21 mouse cellular contexts compared by ENCODE assay signal in the genomic region with DNA sequence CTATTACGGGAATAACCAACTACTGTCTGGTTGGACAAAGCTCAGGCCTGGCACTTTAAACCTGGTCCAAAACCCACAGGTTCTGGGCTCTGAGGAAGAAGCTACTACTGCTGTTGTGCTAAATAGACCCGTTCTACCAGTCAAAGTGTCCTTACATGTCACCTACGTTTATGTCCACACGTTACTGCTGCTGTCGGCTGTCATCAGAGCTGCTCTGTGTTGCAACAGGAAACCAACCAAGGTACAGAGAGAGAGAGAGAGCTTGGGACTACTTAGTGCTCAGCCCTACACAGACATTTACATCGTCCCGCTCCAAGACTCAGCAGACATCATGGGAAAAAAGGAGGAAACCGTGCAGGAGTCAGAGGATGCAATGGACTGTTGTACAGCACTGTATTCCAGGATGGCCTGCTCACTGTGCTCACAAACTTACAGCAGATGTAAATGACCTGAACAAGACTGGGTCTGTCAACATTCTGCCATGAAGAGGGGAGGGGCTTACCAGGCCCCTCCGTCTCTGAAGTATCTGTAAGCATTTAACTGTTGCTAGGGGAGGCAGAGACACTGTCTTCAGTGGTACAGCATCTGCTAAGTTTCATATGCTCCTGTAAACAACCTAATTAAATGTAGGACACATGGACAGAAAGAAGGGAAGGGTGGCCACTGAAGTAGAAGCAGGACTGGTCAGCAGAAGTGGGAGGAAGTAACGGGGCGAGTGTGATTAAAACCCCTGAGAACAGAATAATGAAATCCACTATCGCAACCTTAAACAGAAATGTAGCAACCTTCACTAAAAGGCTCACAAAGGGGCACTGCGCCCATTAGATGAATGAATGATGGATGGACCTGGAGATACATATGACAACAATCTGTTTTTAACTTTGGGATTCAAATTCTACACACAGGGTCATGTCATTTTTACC.
DNase-seq lines count a peak whose midpoint lies in the region; ATAC-seq and TF ChIP-seq lines count a peak whose summit lies in the region.
"Had no signal": no experiment of that assay in that cellular context is flagged by ENCODE, and none has a peak within 500 bp of the region (broad histone marks: within the 10 kb centered on the region; RNA-seq: fewer than 3 reads in every experiment).

No protein-coding gene starts in this region.

- WGBS in midbrain, embryonic 13.5 days: 92% methylated on average over 13 of the region's 13 CpGs
- WGBS in midbrain, postnatal 0 days: 89% methylated on average over 13 of the region's 13 CpGs

- H3K27me3 ChIP-seq in midbrain, embryonic 13.5 days: no peaks in the 10 kb centered on the region
- H3K27me3 ChIP-seq in midbrain, postnatal 0 days (ENCODE audit: insufficient read depth, low read length): no peaks in the 10 kb centered on the region
- H3K27me3 ChIP-seq: heart, embryonic 12.5 days; hindbrain, embryonic 13.5 days; kidney, embryonic 15.5 days had no signal

- H3K4me2 ChIP-seq in midbrain, embryonic 13.5 days (replicated peaks): no peak overlapping the region
- no peak overlapping the region for H3K4me2 ChIP-seq in midbrain, postnatal 0 days (ENCODE audit: low read depth, low read length, poor library complexity, severe bottlenecking)
- H3K4me2 ChIP-seq: heart, embryonic 12.5 days; hindbrain, embryonic 13.5 days; kidney, embryonic 15.5 days; lung, embryonic 14.5 days had no signal

- H3K9me3 ChIP-seq in midbrain, embryonic 13.5 days: no peaks in the 10 kb centered on the region
- no peaks in the 10 kb centered on the region for H3K9me3 ChIP-seq in midbrain, postnatal 0 days (ENCODE audit: low read length)
- H3K9me3 ChIP-seq: heart, embryonic 12.5 days; hindbrain, embryonic 13.5 days; kidney, embryonic 15.5 days; midbrain, embryonic 10.5 days had no signal

- H3K36me3 ChIP-seq in midbrain, embryonic 13.5 days: no peaks in the 10 kb centered on the region
- H3K36me3 ChIP-seq in midbrain, postnatal 0 days (ENCODE audit: insufficient read depth, low read length): no peaks in the 10 kb centered on the region
- H3K36me3 ChIP-seq: heart, embryonic 12.5 days; hindbrain, embryonic 13.5 days; kidney, embryonic 15.5 days; midbrain, embryonic 10.5 days had no signal

- H3K27ac ChIP-seq in gastrocnemius, adult 2 months: peak overlapping the region; percentile 77
- no peak overlapping the region for H3K27ac ChIP-seq in midbrain, embryonic 13.5 days
- no peak overlapping the region for H3K27ac ChIP-seq in midbrain, postnatal 0 days (ENCODE audit: low read depth, low read length)
- H3K27ac ChIP-seq: hindbrain, embryonic 13.5 days; kidney, embryonic 15.5 days; midbrain, embryonic 10.5 days had no signal

- TF ChIP-seq CTCF in gastrocnemius, adult 2 months (IDR thresholded peaks at IDR 0.05): no peak
- TF ChIP-seq CTCF in midbrain, postnatal 0 days (IDR thresholded peaks at IDR 0.05): no peak

- intact Hi-C loops in gastrocnemius, adult 2 months (cut with DNase I): no loop called here
- intact Hi-C loops in gastrocnemius, postnatal 14 days (cut with DNase I; ENCODE audit: low total_unique reads): no loop called here

- no peak for DNase-seq in gastrocnemius, adult 2 months
- no peak for DNase-seq in gastrocnemius, postnatal 14 days
- DNase-seq in midbrain, postnatal 0 days (ENCODE audit: low spot score): no peak
- no peak for DNase-seq in B cell, adult 2 months
- no peak for DNase-seq in frontal cortex, postnatal 36 days (ENCODE audit: low spot score in 2 of 2)
- no peak for DNase-seq in right cerebral cortex, postnatal 36 days (ENCODE audit: low spot score in 2 of 2)
- DNase-seq: cerebellum, adult 2 months; cerebellum, postnatal 36 days; gastrocnemius, postnatal 25 days; heart, postnatal 14 days; liver; lung, embryonic 14.5 days; lung, postnatal 36 days; thymus, postnatal 36 days had no signal

- H3K4me1 ChIP-seq in midbrain, embryonic 13.5 days (replicated peaks): 0 out of 2 replicates have a peak, but pooled peaks cover 3% of the 10 kb centered on the region
- H3K4me1 ChIP-seq in midbrain, postnatal 0 days (ENCODE audit: insufficient read depth, low read length): no peaks in the 10 kb centered on the region
- H3K4me1 ChIP-seq: kidney, embryonic 15.5 days had no signal

- H3K4me3 ChIP-seq in gastrocnemius, adult 2 months: no peak overlapping the region
- H3K4me3 ChIP-seq in midbrain, embryonic 13.5 days (replicated peaks): no peak overlapping the region
- H3K4me3 ChIP-seq in midbrain, postnatal 0 days (ENCODE audit: low read depth, low read length): no peak overlapping the region
- H3K4me3 ChIP-seq: heart, embryonic 12.5 days; hindbrain, embryonic 13.5 days; kidney, embryonic 15.5 days; midbrain, embryonic 10.5 days had no signal

- 0 out of 2 replicates have a peak, but pooled peaks have one; percentile 34 for ATAC-seq in midbrain, embryonic 13.5 days
- ATAC-seq in midbrain, postnatal 0 days (ENCODE audit: low FRiP score): no peak
- ATAC-seq in granulocyte monocyte progenitor cell, adult 5-6 weeks (replicated peaks; ENCODE audit: poor library complexity, severe bottlenecking): peak; percentile 97
- ATAC-seq: intestine, embryonic 16.5 days had no signal

- no peak overlapping the region for H3K9ac ChIP-seq in midbrain, embryonic 13.5 days (replicated peaks)
- H3K9ac ChIP-seq in midbrain, postnatal 0 days (replicated peaks; ENCODE audit: low read length, poor library complexity, severe bottlenecking): no peak overlapping the region
- H3K9ac ChIP-seq: heart, embryonic 12.5 days; hindbrain, embryonic 13.5 days; kidney, embryonic 15.5 days; lung, embryonic 14.5 days had no signal
